Mouse (Mus musculus) testis, adult 2 months (tissue): ENCODE results near the gene H2-Ob.

Experiments
- CTCF ChIP-seq: fragments of 200-500 bp; IDR thresholded peaks from 2 replicates; pipeline ENCODE4 v1.5.1; 2012; ENCODE audit warnings: low read depth, mild to moderate bottlenecking, inconsistent platforms, low read length, moderate library complexity; ENCODE audit not compliant: control insufficient read depth, insufficient read depth, insufficient replicate concordance
- POLR2A ChIP-seq: fragments of 200-500 bp; IDR thresholded peaks from 2 replicates; pipeline ENCODE4 v1.6.1; 2012; ENCODE audit warnings: low read depth, mild to moderate bottlenecking, inconsistent platforms, low read length, moderate library complexity; ENCODE audit not compliant: control insufficient read depth

DNA sequence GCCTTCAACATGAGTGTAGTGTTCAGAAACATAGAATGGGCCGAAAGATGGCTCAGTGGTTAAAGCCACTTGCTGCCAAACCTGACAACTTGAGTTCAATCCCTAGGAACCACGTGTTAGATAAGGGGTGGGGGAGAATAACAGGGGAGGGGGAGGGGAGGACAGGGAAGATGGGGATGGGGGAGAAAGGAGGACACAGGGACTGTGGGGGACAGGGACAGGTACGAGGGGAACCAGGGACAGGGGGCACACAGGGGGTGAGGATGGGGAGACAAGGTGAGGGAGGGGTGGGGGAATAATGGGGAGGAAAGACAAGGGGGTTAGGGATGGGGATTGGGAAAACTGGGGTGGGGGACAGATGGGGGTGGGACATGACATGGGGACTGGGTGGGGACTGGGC is 1.7 kb downstream of the H2-Ob start:
- TF ChIP-seq POLR2A (no peak), CTCF (no peak)
